Mouse (Mus musculus) MEL (cell line): ENCODE results near the gene 9130023H24Rik. TPM values are rescaled to one million over a fixed set of nuclear protein-coding genes. Genes with fewer than 3 reads are reported as not detected.

Source experiments
- DNase-seq: peaks from one replicate; pipeline ENCODE4 v3.0.0; 2011; ENCODE audit warnings: low read depth, low spot score
- H3K27ac ChIP-seq: 2 replicates; pipeline ENCODE4 v1.5.1; 2012; ENCODE audit warnings: low read depth, mild to moderate bottlenecking, control low read depth, low read length, moderate library complexity; ENCODE audit not compliant: control insufficient read depth
- H3K27me3 ChIP-seq, 2 experiments: fragments of 150-350 bp in 1 of 2; sonication (generic) in 1 of 2; 2 replicates each; pipeline ENCODE4 v1.6.1; 2012; ENCODE audit warnings: low read length in 2 of 2, mild to moderate bottlenecking in 2 of 2, improper control_type of control experiment in 1 of 2, moderate library complexity in 1 of 2; ENCODE audit not compliant: insufficient read depth in 2 of 2, control insufficient read depth in 1 of 2
- H3K36me3 ChIP-seq, 2 experiments: 2 replicates each; pipeline ENCODE4 v1.6.1; 2012 to 2014; ENCODE audit warnings: low read length in 2 of 2, improper control_type of control experiment in 1 of 2, inconsistent platforms in 1 of 2, mild to moderate bottlenecking in 1 of 2; ENCODE audit not compliant: insufficient read depth in 2 of 2, control insufficient read depth in 1 of 2
- H3K4me1 ChIP-seq, 2 experiments: fragments of 150-350 bp in 1 of 2; sonication (generic) in 1 of 2; 2 replicates each; pipeline ENCODE4 v1.6.1; 2012; ENCODE audit warnings: low read length in 2 of 2, improper control_type of control experiment in 1 of 2, mild to moderate bottlenecking in 1 of 2; ENCODE audit not compliant: insufficient read depth in 2 of 2, control insufficient read depth in 1 of 2
- H3K4me3 ChIP-seq, 2 experiments: fragments of 150-350 bp in 1 of 2; sonication (generic) in 1 of 2; 2 replicates each; pipeline ENCODE4 v1.5.1; 2012; ENCODE audit warnings: low read depth in 2 of 2, low read length in 2 of 2, mild to moderate bottlenecking in 2 of 2, moderate library complexity in 2 of 2, control low read depth in 1 of 2, improper control_type of control experiment in 1 of 2; ENCODE audit not compliant: control insufficient read depth in 1 of 2, insufficient read depth in 1 of 2
- H3K79me2 ChIP-seq: 2 replicates; pipeline ENCODE4 v1.6.1; 2012; ENCODE audit warnings: mild to moderate bottlenecking, low read length, moderate library complexity; ENCODE audit not compliant: control insufficient read depth, poor library complexity, insufficient read depth
- H3K9ac ChIP-seq: 2 replicates; pipeline ENCODE4 v1.6.1; 2012; ENCODE audit warnings: low read depth, mild to moderate bottlenecking, control low read depth, low read length, moderate library complexity; ENCODE audit not compliant: control insufficient read depth, poor library complexity, severe bottlenecking
- H3K9me3 ChIP-seq: fragments of 150-350 bp; sonication (generic); replicated peaks from 2 replicates; pipeline ENCODE4 v1.6.1; 2012; ENCODE audit warnings: mild to moderate bottlenecking, low read length, improper control_type of control experiment, moderate library complexity; ENCODE audit not compliant: insufficient read depth
- CHD1 ChIP-seq: IDR thresholded peaks from 2 replicates; pipeline ENCODE4 v1.6.1; 2012; ENCODE audit warnings: low read depth, mild to moderate bottlenecking, inconsistent platforms, low read length, improper control_type of control experiment
- EP300 ChIP-seq, 2 experiments: IDR thresholded peaks; 2 replicates each; pipeline ENCODE4 v1.6.1; 2011; ENCODE audit warnings: improper control_type of control experiment in 2 of 2, low read length in 2 of 2, low read depth in 1 of 2, mild to moderate bottlenecking in 1 of 2
- GATA1 ChIP-seq: IDR thresholded peaks from 2 replicates; pipeline ENCODE4 v1.6.1; 2011; ENCODE audit warnings: low read depth, low read length, improper control_type of control experiment
- HCFC1 ChIP-seq: IDR thresholded peaks from 2 replicates; pipeline ENCODE4 v1.6.1; 2012; ENCODE audit warnings: low read depth, mild to moderate bottlenecking, inconsistent platforms, low read length, improper control_type of control experiment, moderate library complexity
- MAFK ChIP-seq: IDR thresholded peaks from 2 replicates; pipeline ENCODE4 v1.6.1; 2011; ENCODE audit warnings: low read depth, mild to moderate bottlenecking, low read length, improper control_type of control experiment, borderline replicate concordance
- MAX ChIP-seq: IDR thresholded peaks from 2 replicates; pipeline ENCODE4 v1.6.1; 2011; ENCODE audit warnings: low read length, improper control_type of control experiment
- MXI1 ChIP-seq: IDR thresholded peaks from 2 replicates; pipeline ENCODE4 v1.6.1; 2011; ENCODE audit warnings: mild to moderate bottlenecking, low read depth, low read length, improper control_type of control experiment
- MYB ChIP-seq: IDR thresholded peaks from 2 replicates; pipeline ENCODE4 v1.6.1; 2011; ENCODE audit warnings: mild to moderate bottlenecking, low read depth, low read length, improper control_type of control experiment
- MYC ChIP-seq: IDR thresholded peaks from 2 replicates; pipeline ENCODE4 v1.6.1; 2011; ENCODE audit warnings: low read depth, mild to moderate bottlenecking, low read length, improper control_type of control experiment, moderate library complexity
- POLR2A ChIP-seq, 2 experiments: IDR thresholded peaks; 2 replicates each; pipeline ENCODE4 v1.6.1; 2011 to 2012; ENCODE audit warnings: low read length in 2 of 2, mild to moderate bottlenecking in 2 of 2, control low read depth in 1 of 2, improper control_type of control experiment in 1 of 2, low read depth in 1 of 2, moderate library complexity in 1 of 2; ENCODE audit not compliant: control insufficient read depth in 1 of 2, insufficient read depth in 1 of 2, poor library complexity in 1 of 2
- POLR2AphosphoS2 ChIP-seq: IDR thresholded peaks from 2 replicates; pipeline ENCODE4 v1.6.1; 2011; ENCODE audit warnings: low read length, improper control_type of control experiment
- RCOR1 ChIP-seq: IDR thresholded peaks from 2 replicates; pipeline ENCODE4 v1.6.1; 2012; ENCODE audit warnings: low read depth, mild to moderate bottlenecking, inconsistent platforms, low read length, improper control_type of control experiment
- TBP ChIP-seq: IDR thresholded peaks from 2 replicates; pipeline ENCODE4 v1.8.0; 2011; ENCODE audit warnings: low read depth, low read length, improper control_type of control experiment
- UBTF ChIP-seq: IDR thresholded peaks from 2 replicates; pipeline ENCODE4 v1.6.1; 2012; ENCODE audit warnings: low read depth, mild to moderate bottlenecking, inconsistent platforms, low read length, improper control_type of control experiment, moderate library complexity, borderline replicate concordance; ENCODE audit not compliant: insufficient read depth
- USF1 ChIP-seq: IDR thresholded peaks from 2 replicates; pipeline ENCODE4 v1.6.1; 2014; ENCODE audit warnings: low read depth, mild to moderate bottlenecking, inconsistent platforms, low read length, improper control_type of control experiment, moderate library complexity
- USF2 ChIP-seq, 2 experiments: IDR thresholded peaks; 2 replicates each; pipeline ENCODE4 v1.6.1; 2011 to 2012; ENCODE audit warnings: improper control_type of control experiment in 2 of 2, low read length in 2 of 2, borderline replicate concordance in 1 of 2, inconsistent platforms in 1 of 2, low read depth in 1 of 2, mild to moderate bottlenecking in 1 of 2; ENCODE audit not compliant: insufficient read depth in 1 of 2
- ZC3H11A ChIP-seq: IDR thresholded peaks from 2 replicates; pipeline ENCODE4 v1.6.1; 2012; ENCODE audit warnings: low read depth, mild to moderate bottlenecking, inconsistent platforms, low read length, improper control_type of control experiment
- ZMIZ1 ChIP-seq: IDR thresholded peaks from 2 replicates; pipeline ENCODE4 v1.6.1; 2012; ENCODE audit warnings: low read depth, mild to moderate bottlenecking, inconsistent platforms, low read length, improper control_type of control experiment, moderate library complexity
- polyA plus RNA-seq, 2 experiments: library from polyadenylated mRNA; stranded (reverse) in 1 of 2; unstranded in 1 of 2; fragments of >175 nt in 1 of 2; fragments of >200 nt in 1 of 2; gene quantifications; 2 replicates each; pipeline versions ENCODE4 v1.2.1 to v1.2.4; 2012; ENCODE audit warnings: low replicate concordance in 2 of 2, low read depth in 1 of 2; ENCODE audit not compliant: insufficient read length in 2 of 2, insufficient read depth in 1 of 2, missing spikeins in 1 of 2
- total RNA-seq: library from RNA; depleted of rRNA; stranded (reverse); fragments of 300-350 nt; gene quantifications from 2 replicates; pipeline ENCODE4 v1.2.3, GENCODE M21; 2012

The 9130023H24Rik gene
- total and polyA plus RNA-seq, 3 experiments: 0.96 to 1.5 TPM; not detected in 1

DNA sequence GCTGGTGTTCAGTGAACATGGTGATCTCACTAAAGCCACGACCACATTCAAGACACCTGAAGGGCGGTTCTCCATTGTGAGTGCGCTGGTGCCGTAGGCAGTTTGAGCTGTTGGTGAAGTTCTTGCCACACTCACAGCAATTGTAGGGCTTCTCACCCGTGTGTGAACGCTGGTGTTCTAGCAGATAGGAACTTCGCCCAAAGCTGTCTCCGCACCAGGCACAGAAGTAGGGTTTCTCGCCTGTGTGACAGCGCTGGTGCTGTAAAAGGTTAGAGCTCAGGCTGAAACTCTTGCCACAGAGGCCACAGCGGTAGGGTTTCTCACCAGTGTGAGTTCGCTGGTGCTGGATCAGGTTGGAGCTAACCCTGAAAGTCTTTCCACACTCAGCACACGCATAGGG is 1.4 kb downstream of the 9130023H24Rik start (continued):
- no peak for TF ChIP-seq MYC
- no peak for TF ChIP-seq EP300 (IDR thresholded peaks at IDR 0.05; ENCODE audit: low read depth in 1 of 2, low read length in 2 of 2)
- no peak for TF ChIP-seq MAFK
- TF ChIP-seq, all 39 proteins: peak for 0

DNA sequence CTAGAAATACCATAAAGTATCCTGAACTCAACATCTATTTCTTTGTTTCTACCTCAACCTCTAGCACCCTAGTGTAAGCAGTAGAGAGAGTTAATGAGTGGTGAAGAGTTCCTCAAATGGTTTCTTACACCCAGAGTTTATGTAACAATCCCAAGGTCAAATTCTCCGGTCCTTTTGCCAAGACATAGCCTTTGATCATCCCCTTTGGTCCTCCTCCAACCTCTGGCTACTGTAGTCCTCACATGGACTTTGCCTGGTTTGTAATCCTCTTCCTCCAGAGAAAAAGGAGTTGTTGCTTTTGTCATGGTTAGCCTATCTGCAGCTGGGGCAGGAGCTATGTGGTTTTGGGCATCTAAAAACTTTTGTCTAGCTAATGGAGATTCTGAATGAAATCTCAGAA is 2.4 kb downstream of the 9130023H24Rik start:
- no peaks in the 10 kb centered on the region for H3K27me3 ChIP-seq
- H3K4me3 ChIP-seq: no peak overlapping the region
- peaks cover 0 to 7% of the 10 kb centered on the region in 2 experiments; a peak in 2 of 4 replicates for H3K36me3 ChIP-seq
- H3K9me3 ChIP-seq: no peaks in the 10 kb centered on the region
- H3K27ac ChIP-seq: no peak overlapping the region
- H3K4me1 ChIP-seq: peaks cover 0 to 11% of the 10 kb centered on the region in 2 experiments; a peak in 3 of 4 replicates
- no peak overlapping the region for H3K9ac ChIP-seq
- no peak for DNase-seq
- H3K79me2 ChIP-seq: peaks cover 6% of the 10 kb centered on the region
- no peak for TF ChIP-seq MYB
- TF ChIP-seq HCFC1: no peak
- no peak for TF ChIP-seq UBTF
- TF ChIP-seq TBP: no peak
- no peak for TF ChIP-seq ZC3H11A
- no peak for TF ChIP-seq POLR2AphosphoS2
- no peak for TF ChIP-seq MAX
- no peak for TF ChIP-seq CHD1
- TF ChIP-seq RCOR1: no peak
- no peak for TF ChIP-seq MXI1

DNA sequence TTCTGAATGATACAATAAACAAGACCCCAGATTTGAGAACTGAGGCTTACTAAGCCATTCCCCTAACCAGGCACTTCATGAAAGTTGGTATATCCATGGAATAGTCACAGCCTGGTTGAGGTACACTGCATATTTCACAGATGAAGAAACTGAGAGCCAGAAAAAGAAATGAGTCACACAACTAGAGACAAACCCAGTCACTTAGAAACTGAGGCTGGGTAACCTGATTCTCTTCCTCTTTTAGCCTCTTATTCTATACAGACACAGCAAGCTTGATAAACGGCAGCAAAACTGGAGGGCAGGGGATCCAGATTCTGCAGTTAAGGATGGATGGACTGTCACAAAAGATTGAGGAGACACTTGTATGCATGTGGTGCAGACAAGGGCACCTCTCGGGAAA is 3.0 kb downstream of the 9130023H24Rik start:
- Histone ChIP-seq H3K27ac (no peak overlapping the region), H3K9ac (no peak overlapping the region)
- DNase-seq: peak; percentile 62

More for the DNA sequence above, 3.0 kb downstream of the 9130023H24Rik start:
- TF ChIP-seq EP300 (IDR thresholded peaks at IDR 0.05; ENCODE audit: low read depth in 1 of 2, low read length in 2 of 2) (no peak), POLR2A (IDR thresholded peaks at IDR 0.05; ENCODE audit: control insufficient read depth in 1 of 2, insufficient read depth in 1 of 2, low read depth in 1 of 2, low read length in 2 of 2, poor library complexity in 1 of 2) (no peak), TBP (no peak), ZMIZ1 (no peak), POLR2AphosphoS2 (no peak), USF1 (no peak), MAFK (no peak), USF2 (IDR thresholded peaks at IDR 0.05; ENCODE audit: borderline replicate concordance in 1 of 2, insufficient read depth in 1 of 2, low read depth in 1 of 2, low read length in 2 of 2) (no peak), GATA1 (no peak)
- Histone ChIP-seq H3K4me3 (no peak overlapping the region), H3K4me1 (peaks cover 0 to 11% of the 10 kb centered on the region in 2 experiments; a peak in 3 of 4 replicates), H3K36me3 (peaks cover 0 to 7% of the 10 kb centered on the region in 2 experiments; a peak in 2 of 4 replicates), H3K9me3 (no peaks in the 10 kb centered on the region), H3K27me3 (no peaks in the 10 kb centered on the region; a peak in 1 of 4 replicates), H3K79me2 (peaks cover 6% of the 10 kb centered on the region)
